Mouse (Mus musculus) common myeloid progenitor, adult 5-6 weeks (primary cell): Measurements from ENCODE around the gene Nono. TPM values are rescaled to one million over a fixed set of nuclear protein-coding genes. Genes with fewer than 3 reads are reported as not detected.

Source experiments
- ATAC-seq: replicated peaks from 2 replicates; pipeline ENCODE4 v1.8.0; 2016; ENCODE audit warnings: low read depth, mild to moderate bottlenecking, moderate TSS enrichment, inconsistent platforms; ENCODE audit not compliant: poor library complexity, severe bottlenecking
- total RNA-seq: library from RNA; stranded (forward); fragments of 200-1000, 187-1606 nt; gene quantifications from 2 replicates; pipeline ENCODE4 v1.2.3, GENCODE M21; 2017

The Nono gene
- 497 and 559 TPM in 2 replicates for total RNA-seq

DNA sequence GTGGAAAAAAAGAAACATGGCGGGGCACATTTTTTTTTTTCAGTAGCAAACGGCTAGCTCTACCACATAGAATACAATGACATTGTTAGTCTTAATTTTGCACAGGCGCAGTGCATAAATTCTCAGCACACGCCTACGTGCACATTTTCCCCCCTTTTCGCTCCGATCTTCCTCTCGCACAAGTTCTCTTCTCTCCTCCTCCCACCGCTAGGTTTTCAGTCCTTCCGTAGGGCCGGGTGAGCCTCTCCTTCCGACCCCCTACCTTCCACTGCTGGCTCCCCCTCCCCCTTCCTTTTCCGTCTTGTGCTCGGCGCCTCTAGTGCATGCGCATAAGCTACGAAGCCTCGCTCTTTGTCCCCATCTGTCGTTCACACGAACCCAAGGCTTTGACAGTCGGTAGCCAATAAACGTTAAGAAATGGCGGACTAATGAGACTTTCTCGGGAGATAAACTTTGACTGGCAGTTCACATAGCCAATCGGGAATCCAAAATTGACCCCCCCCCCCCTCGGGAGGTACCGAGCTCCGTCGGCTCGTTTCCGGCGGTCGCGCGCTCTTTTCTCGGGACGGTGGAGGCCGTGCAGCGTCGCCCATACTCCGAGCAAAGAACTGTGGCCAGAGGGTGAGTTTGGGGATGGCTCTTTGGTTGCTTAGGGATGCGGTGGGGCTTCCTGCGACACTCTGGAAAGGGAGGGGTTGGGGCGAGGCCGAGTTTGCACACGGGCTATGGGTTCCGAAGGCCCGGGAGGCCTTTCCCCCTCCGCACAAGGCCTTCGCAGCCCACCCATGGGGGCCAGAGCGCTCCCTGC, at the start of gene Nono:
Gene Nono (plus strand): TSS at position 177 of the 808 bp plus-strand sequence.
- peak; percentile 89 for ATAC-seq

- no peak for ATAC-seq
Measured at GRCm38 (mm10) chrX:101379744-101380143, 49.4 kb upstream of the Nono start.

- ATAC-seq, result no peak
Measured at GRCm38 (mm10) chrX:101383455-101383854, 45.7 kb upstream of the Nono start.

DNA sequence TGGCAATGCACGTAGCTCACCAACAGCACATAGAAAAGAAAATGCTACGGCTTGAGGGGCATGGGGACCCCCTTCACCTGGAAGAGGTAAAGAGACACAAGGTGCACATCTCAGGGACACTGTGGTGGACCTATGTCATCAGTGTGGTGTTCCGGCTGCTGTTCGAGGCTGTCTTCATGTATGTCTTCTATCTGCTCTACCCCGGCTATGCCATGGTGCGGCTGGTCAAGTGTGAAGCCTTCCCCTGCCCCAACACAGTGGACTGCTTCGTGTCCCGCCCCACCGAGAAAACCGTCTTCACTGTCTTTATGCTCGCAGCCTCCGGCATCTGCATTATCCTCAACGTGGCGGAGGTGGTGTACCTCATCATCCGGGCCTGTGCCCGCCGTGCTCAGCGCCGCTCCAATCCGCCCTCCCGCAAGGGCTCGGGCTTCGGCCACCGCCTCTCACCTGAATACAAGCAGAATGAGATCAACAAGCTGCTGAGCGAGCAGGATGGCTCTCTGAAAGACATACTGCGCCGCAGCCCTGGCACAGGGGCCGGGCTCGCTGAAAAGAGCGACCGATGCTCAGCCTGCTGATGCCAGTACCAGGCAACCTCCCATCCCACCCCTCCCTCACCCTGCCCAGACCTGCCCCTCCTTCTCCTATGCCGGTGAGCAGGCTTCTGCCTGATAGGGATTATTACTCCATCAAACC, 44.5 kb upstream of the Nono start:
- ATAC-seq, result 0 out of 2 replicates have a peak, but pooled peaks have one; percentile 18

DNA sequence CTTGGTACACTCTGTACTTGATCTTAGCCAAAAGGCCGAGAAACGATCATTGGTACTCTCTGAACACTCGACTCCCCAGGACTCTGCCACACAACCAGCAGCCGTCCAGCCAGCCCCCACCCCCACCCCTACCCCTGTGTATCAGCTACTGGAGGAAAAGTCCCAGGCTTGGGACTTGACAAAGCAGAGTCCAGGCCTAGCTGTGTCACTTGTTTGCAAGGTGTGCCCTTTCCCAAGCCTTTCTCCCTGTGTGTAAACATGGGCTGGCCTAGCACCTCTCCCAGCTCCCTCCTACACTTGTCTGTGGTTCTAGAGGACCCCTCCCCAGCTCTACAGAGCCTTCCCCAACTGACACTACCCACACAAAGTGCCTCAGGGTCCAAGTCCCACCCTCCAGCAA, 42.9 kb upstream of the Nono start:
- ATAC-seq, result no peak

- no peak for ATAC-seq
Measured at GRCm38 (mm10) chrX:101388866-101389537, 40.1 kb upstream of the Nono start.

GRCm38 (mm10) chrX:101394341-101394740, 34.8 kb upstream of the Nono start:
- ATAC-seq, result no peak

DNA sequence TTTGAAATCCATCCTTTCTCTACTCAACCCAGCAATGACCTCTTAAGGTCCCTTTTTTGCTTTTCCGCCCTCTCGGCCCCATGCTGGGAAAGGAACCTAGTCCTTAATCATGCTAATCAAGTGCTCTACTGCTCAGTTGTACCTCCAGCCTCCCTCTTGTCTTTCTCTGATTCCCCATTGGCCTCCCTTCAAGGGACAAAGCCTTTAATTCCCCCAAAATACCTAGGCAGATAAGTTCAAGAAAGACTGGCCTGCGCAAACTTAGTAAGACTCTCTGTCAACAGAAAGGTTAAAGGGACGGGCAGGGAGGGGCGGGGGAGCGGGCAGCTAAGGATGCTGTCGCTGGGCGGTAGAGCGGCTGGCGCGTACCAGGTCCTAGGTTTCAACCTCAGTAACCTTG, 32.7 kb upstream of the Nono start:
- ATAC-seq, result no peak

DNA sequence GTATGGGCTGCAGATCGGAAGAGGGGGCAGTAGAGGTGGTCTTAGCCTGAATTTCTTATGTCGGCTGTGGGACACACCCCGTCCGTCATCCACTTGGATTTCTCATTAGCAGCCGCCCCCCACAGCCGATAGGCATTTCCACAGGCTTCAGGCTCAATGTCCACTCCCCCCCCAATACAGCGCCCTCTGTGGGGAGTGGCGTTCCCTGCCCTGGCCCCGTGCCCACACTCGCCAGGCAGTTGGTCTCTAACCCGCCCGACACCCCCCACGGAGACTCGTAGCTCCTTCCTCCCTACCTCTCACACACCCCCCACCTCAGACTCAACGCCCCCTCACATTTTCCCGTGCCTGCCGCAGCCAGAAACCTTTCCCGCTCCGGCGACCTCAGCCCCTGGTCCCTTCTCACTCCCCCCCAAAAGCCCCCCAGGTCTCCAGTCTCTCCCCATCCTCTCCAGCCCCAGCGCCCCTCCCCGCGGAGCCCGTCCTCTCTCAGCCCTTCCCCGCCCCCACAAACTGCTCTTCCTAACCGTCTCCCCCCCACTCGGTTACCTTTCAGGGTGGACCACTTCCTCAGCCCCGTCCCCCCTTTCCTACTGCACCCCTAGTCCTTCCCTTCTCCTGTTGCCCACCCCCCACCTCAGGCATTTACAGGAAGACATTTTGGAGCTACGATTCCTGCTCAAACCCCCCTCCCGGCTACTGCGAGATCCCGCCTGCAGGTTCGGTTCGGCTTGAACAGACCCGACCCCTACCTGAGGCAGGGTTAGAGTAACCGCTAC, 10.0 kb upstream of the Nono start:
- ATAC-seq, result peak; percentile 46

DNA sequence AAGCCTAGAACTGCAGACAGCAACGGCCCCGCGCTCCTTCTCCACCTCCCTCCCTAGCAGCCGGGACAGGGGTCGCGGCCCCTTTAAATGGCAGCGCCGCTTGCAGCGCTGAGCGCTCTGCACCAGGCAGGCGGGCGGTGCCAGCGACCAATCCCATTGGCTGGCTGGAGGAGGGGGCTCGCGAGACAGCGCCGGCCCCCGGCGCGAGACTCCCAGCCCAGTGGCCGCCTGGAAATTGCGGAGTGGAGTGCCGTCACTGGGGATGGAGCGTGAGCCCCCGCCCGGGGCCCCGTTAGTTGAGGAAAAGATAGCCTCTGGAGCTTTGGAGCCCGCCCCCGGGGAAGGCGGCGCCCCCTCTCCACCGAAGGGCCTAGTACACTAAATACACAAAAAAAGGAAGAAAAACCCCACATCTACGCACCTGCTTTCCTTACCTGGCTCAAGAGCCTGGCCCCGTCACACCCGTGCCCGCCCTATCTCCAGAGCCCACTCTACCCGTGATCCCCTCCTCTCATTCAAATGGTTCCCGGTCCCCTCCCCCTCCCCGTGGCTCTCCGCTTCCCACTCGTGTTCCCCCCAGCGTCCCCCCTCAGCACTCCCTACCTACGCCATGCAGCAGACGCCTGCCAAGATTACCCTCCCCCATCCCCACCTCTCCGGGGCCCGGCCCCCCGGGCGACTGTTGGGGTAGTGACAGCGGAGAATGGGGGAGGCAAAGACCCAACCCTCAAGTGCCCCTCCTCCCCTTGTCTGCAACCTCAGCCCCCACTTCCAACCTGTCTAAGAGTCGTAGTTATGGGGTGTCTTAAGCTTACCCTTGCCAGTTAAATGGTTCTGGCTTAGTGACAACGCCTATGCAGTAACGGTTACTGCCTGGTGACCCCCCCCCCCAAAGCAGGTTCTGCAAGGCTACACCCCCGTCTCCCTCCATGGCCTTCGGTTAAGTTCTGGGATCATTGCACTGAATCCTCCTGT, 9.1 kb upstream of the Nono start:
- peak; percentile 97 for ATAC-seq

- ATAC-seq, result no peak
Measured at GRCm38 (mm10) chrX:101420700-101421095, 8.4 kb upstream of the Nono start, which contains the start of gene Zmym3. Zmym3 (minus strand) TSS chrX:101420849.

DNA sequence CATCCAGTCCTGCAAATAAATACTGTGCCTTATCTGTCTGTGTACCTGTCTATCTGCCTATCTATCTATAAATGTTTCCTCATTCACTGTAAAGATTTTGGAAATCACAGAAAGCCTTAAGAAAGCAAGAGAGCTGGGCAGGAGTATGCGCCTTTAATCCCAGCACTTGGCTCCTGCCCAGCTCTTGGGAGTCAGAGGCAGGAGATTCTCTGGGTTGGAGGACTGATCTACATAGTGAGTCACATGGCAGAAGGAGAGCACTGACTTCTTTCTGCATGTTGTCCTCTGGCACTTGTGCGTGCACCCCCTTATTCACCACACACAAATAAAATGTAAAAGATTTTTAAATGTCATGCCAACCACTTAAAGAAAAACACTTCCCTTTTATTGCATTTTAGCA, 5.7 kb upstream of the Nono start:
- no peak for ATAC-seq

GRCm38 (mm10) chrX:101427774-101428173, 1.3 kb upstream of the Nono start:
- no peak for ATAC-seq

- no peak for ATAC-seq
Measured at GRCm38 (mm10) chrX:101428785-101429141, 355 bp upstream of the Nono start.

DNA sequence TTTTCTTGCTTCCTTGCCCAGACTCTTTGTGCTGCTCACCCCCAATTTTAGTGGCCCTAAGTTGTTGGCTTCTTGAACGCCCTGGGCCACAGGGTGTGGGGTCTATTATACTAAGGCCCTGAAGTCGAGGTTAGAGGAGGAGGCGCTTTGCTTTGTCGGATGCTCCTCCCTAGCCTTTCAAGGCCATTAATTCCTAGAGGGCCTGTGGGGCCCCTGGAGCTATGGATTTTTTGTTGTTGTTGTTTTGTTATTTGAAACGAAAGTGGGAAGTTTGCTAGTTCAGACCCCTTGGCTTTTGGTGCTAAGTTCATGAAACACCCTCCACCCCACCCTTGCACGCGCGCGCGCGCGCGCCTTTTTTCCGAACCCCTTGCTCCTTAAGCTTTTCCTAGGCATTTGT, 858 bp downstream of the Nono start:
- peak; percentile 6 for ATAC-seq

DNA sequence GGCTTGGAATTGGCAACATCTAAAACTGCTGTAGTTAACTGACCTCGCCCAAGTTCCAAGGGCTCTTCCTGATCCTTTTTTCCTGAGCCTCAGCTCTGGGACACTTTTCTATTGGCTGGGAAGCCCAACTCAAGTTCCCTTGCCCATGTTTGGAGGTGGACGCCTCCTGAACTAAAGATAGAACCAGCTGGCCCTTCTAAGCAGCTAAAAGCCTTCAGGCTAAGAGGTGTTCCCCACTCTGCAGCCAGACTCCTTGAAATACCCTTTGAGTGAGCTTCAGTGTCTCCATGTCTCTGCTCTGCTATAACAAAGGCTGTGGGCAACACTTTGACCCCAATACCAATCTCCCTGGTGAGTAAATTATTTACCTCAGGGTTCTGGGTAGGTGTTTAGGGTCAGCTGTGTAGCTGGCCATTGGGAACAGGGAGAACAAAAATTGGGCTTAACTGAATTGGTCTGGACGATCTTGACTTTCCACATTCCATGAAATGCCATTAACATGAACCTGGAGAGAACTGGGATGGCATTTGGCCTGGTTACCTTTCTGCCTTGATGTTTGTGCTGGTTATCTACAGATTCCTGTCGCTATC, 19.9 kb downstream of the Nono start, which contains the start of gene Itgb1bp2:
Gene Itgb1bp2 (plus strand): TSS at position 203 of the 590 bp plus-strand sequence.
- ATAC-seq, result no peak

GRCm38 (mm10) chrX:101451147-101451546, 22.0 kb downstream of the Nono start:
- peak; percentile 50; the same call in 1 of the 2 replicates for ATAC-seq

GRCm38 (mm10) chrX:101451591-101451990, 22.5 kb downstream of the Nono start:
- ATAC-seq, result 0 out of 2 replicates have a peak, but pooled peaks have one; percentile 22
